Mouse (Mus musculus): ENCODE measurements at regions not wholly inside any gene's neighbourhood (a gene's known extent, or its start where the extent isn't known, plus 50 kb on each side); places are given as distances from the start of the nearest gene placed in this dataset.

DNA sequence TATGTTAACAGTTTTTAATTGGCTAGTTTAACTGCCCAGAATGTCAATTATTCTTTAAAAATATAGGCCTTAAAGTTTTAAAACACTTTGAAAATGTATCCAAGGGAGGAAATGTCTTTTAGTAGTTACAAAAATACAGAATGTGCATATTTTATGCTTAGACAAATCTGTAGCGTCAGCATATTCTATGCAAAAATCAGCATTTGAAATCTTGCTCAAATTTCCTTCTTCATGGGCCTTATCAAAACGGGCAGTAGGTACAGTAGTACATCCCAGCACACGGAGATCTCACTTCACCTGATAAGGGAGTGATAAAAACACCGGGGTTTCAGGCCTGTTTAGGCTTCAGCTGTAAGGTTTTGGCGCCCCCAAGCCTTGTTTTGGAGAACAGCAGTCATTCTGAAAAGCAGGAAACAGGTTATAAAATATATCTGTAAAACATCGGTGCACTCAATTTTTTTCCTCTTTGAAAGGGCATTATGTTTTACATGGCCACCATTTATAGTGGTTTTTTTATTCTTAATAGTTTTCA, 435.7 kb upstream of the Adgrl4 start:
- ATAC-seq (ENCODE audit: insufficient number of reproducible peaks, insufficient read depth, low FRiP score, low TSS enrichment, low read depth): no peak
- Histone ChIP-seq H3K9ac (no peak overlapping the region), H3K4me2 (no peak overlapping the region), H3K36me3 (no peaks in the 10 kb centered on the region), H3K9me3 (no peaks in the 10 kb centered on the region), H3K4me1 (no peaks in the 10 kb centered on the region), H3K27ac (no peak overlapping the region), H3K4me3 (no peak overlapping the region), H3K27me3 (no peaks in the 10 kb centered on the region)
- 28% methylated on average over 6 of the region's 6 CpGs for WGBS

DNA sequence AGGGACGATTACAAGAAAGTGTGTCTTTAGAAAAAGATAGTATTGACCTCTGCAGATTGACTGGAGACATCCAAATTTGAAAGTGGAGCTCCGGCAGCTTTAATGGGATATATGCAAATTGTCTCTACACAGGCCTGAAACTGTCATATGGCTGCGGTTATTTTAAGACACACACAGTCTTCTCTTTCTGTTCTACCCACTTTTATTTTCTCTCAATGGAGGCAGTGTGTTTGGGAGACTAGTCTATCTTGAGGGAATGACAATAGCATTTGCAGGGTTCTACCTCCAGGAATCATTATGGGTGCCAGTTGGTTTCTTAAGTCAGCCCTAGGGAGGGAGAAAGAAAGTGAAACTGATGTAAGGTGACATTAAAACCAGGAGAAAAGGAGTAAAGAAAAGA, 434.2 kb upstream of the Adgrl4 start:
- no peak overlapping the region for H3K4me3 ChIP-seq
- H3K27me3 ChIP-seq: no peaks in the 10 kb centered on the region
- H3K9me3 ChIP-seq: no peaks in the 10 kb centered on the region
- 78% methylated on average over 3 of the region's 3 CpGs for WGBS
- no peaks in the 10 kb centered on the region for H3K36me3 ChIP-seq
- ATAC-seq (ENCODE audit: insufficient number of reproducible peaks, insufficient read depth, low FRiP score, low TSS enrichment, low read depth): no peak
- no peak overlapping the region for H3K9ac ChIP-seq
- no peaks in the 10 kb centered on the region for H3K4me1 ChIP-seq
- no peak overlapping the region for H3K4me2 ChIP-seq
- no peak overlapping the region for H3K27ac ChIP-seq

DNA sequence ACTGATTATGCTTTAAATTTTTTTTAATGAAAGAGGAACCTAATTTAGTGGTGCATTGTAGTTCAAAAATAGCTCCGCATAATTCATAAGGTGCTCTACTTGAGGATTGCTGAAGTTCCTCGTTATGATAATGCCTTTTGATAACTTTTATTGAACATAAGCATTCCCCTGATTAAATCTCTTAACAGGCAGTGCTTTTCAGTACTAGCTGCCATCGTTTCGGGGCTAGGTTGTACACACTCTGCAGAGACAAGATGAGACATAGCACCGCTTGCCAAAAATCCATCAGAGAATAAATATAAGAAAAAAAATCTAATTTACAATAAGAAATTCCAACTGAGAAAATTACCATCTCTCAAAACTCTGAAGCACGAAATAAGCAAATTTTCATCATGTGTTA, 433.7 kb upstream of the Adgrl4 start:
- ATAC-seq (ENCODE audit: insufficient number of reproducible peaks, insufficient read depth, low FRiP score, low TSS enrichment, low read depth): no peak
- Histone ChIP-seq H3K4me2 (no peak overlapping the region), H3K9me3 (no peaks in the 10 kb centered on the region), H3K27me3 (no peaks in the 10 kb centered on the region), H3K9ac (no peak overlapping the region), H3K36me3 (no peaks in the 10 kb centered on the region), H3K27ac (no peak overlapping the region), H3K4me1 (no peaks in the 10 kb centered on the region), H3K4me3 (no peak overlapping the region)
- 75% methylated on average over 6 of the region's 6 CpGs for WGBS

DNA sequence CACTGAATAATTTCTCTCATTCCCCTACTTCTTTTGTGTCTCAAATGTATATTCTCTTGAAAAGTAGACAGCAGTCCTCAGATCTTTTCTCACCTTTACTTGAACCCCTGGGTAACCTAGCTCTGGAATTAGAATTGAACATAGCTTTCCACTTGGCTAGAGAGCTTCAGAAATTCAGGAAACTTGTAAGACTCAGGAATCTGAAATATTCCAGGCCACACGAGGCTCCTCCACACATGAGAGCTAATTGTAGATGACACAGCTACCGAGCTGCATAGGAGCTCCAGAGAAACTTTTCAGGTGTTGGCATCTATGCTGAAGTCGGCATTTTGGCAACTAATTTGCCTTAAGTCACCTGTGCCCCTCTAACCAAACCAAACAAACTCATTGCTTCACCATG, 417.7 kb upstream of the Adgrl4 start:
- H3K4me2 ChIP-seq: no peak overlapping the region
- H3K36me3 ChIP-seq: no peaks in the 10 kb centered on the region
- H3K27ac ChIP-seq: no peak overlapping the region
- H3K4me3 ChIP-seq: no peak overlapping the region
- ATAC-seq (ENCODE audit: insufficient number of reproducible peaks, insufficient read depth, low FRiP score, low TSS enrichment, low read depth): no peak
- H3K9ac ChIP-seq: no peak overlapping the region
- H3K9me3 ChIP-seq: no peaks in the 10 kb centered on the region
- H3K4me1 ChIP-seq: no peaks in the 10 kb centered on the region
- H3K27me3 ChIP-seq: no peaks in the 10 kb centered on the region
- 53% methylated on average over 3 of the region's 3 CpGs for WGBS

DNA sequence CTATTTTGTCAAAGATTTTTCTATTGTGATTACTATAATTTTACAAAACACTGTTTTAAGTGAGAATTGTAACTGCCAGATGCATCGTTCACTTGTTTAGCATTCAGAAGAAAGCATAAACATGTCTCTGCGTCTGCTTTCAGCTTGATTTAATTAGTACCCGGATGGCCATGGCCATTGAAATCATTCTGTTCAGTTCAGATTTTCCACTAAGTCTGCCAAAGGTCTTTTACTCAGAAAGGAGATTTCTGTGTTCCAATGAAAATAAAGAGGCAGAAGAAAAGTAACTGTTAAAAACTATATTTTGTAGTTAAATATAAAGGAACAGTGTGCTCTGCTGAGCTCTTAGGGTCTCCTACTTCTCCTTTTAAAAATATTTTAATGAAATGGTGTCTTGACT, 380.2 kb upstream of the Adgrl4 start:
- Histone ChIP-seq H3K4me3 (no peak overlapping the region), H3K27ac (no peak overlapping the region), H3K36me3 (no peaks in the 10 kb centered on the region), H3K9me3 (no peaks in the 10 kb centered on the region), H3K9ac (no peak overlapping the region), H3K4me2 (no peak overlapping the region), H3K27me3 (no peaks in the 10 kb centered on the region), H3K4me1 (no peaks in the 10 kb centered on the region)
- WGBS: 47% methylated on average over 3 of the region's 3 CpGs
- no peak for ATAC-seq (ENCODE audit: insufficient number of reproducible peaks, insufficient read depth, low FRiP score, low TSS enrichment, low read depth)

DNA sequence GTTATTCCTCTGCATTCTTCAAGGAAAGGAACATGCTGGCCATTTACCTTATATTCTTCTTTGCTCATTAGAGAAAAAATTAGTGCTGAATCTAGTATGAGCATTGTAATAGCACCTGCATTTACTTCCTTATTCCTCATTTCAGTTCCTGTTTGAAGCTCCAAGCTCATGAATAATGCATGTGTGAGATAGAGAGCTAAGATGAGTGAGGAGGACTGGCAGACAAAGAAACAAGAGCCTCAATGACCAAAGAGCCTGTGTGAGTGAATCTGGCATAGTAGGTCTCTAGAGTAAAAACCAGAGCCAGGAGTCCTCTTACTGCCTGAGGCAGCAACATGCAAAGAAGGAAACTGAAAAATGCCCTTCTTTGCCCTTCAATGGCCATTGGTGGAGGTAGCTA, 365.4 kb upstream of the Adgrl4 start:
- no peak overlapping the region for H3K9ac ChIP-seq
- no peak for ATAC-seq (ENCODE audit: insufficient number of reproducible peaks, insufficient read depth, low FRiP score, low TSS enrichment, low read depth)

DNA sequence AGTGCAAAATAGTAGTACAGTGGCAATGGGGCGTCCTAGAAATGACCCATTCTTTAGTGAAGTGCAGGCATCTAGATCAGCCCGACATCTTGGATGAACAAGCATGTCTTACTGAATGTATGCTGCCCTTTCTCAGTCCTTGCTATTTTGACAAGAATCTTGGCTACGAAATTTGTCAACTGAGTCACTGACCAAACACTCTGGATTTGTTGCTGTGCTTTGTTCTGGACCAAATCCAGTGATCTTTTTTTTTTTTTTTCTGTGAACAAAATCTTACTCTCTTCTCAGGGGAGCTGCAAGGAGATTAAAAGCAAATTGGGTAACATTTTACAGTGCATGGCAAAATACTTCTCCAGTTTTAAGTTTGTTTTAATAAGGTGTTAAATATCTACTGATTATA, 320.9 kb upstream of the Adgrl4 start:
- Histone ChIP-seq H3K4me1 (no peaks in the 10 kb centered on the region), H3K27ac (no peak overlapping the region), H3K27me3 (no peaks in the 10 kb centered on the region), H3K9me3 (no peaks in the 10 kb centered on the region), H3K4me2 (no peak overlapping the region), H3K36me3 (no peaks in the 10 kb centered on the region), H3K9ac (no peak overlapping the region), H3K4me3 (no peak overlapping the region)
- 85% methylated on average over 3 of the region's 3 CpGs for WGBS
- ATAC-seq (ENCODE audit: insufficient number of reproducible peaks, insufficient read depth, low FRiP score, low TSS enrichment, low read depth): no peak

More for the DNA sequence above, 365.4 kb upstream of the Adgrl4 start:
- Histone ChIP-seq H3K4me1 (no peaks in the 10 kb centered on the region), H3K27me3 (no peaks in the 10 kb centered on the region), H3K36me3 (no peaks in the 10 kb centered on the region), H3K9me3 (no peaks in the 10 kb centered on the region), H3K4me2 (no peak overlapping the region), H3K4me3 (no peak overlapping the region), H3K27ac (no peak overlapping the region)

DNA sequence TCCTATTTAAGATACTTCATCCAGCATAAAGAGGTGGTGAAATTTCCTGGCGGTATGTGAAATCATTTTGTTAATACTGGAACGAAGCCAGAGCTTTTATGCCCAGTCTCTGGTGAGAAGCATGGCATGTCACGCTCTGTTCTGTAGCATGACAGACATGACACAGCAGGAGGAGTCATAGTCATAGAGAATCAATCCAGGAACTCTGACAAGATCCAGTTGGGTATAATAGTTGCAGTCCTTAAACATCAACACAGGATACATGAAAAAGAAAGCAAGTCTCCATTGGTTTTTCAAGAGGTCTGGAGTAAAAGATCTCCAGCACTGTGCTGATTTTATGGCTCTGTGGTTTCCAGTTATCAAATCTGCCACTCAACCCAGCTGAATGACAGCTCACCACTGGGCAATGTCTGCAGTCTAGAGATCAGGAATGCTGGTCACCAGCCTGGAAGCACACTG, 320.1 kb upstream of the Adgrl4 start:
- H3K4me2 ChIP-seq: no peak overlapping the region
- H3K9ac ChIP-seq: no peak overlapping the region
- no peaks in the 10 kb centered on the region for H3K27me3 ChIP-seq
- no peaks in the 10 kb centered on the region for H3K36me3 ChIP-seq
- no peak for ATAC-seq (ENCODE audit: insufficient number of reproducible peaks, insufficient read depth, low FRiP score, low TSS enrichment, low read depth)
- WGBS: 70% methylated on average over 3 of the region's 3 CpGs
- no peaks in the 10 kb centered on the region for H3K9me3 ChIP-seq
- H3K4me1 ChIP-seq: no peaks in the 10 kb centered on the region
- no peak overlapping the region for H3K4me3 ChIP-seq
- no peak overlapping the region for H3K27ac ChIP-seq

DNA sequence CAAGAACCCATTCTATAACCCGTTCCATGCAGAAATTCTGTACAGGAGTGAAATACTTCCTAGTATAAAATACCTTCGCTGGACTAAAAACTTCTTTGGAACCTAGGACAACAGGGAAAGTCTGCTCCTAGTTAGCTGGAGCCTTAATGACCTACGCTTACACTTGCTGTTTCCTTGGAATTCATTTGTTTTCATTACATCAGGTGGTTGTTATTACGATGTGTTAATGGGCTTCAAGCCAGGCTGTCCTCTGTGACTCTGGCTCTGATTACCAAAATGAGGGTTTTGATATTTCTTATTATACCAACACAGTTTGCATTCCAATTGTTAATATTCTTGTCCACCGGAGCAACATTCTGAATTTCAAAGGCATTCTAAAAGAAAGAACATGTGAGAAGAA, 313.6 kb upstream of the Adgrl4 start:
- Histone ChIP-seq H3K9ac (no peak overlapping the region), H3K4me2 (no peak overlapping the region), H3K4me3 (no peak overlapping the region), H3K9me3 (no peaks in the 10 kb centered on the region), H3K27me3 (no peaks in the 10 kb centered on the region), H3K27ac (no peak overlapping the region), H3K4me1 (0 out of 2 replicates have a peak, but pooled peaks cover 4% of the 10 kb centered on the region), H3K36me3 (no peaks in the 10 kb centered on the region)
- ATAC-seq (ENCODE audit: insufficient number of reproducible peaks, insufficient read depth, low FRiP score, low TSS enrichment, low read depth): no peak
- 34% methylated on average over 5 of the region's 5 CpGs for WGBS

DNA sequence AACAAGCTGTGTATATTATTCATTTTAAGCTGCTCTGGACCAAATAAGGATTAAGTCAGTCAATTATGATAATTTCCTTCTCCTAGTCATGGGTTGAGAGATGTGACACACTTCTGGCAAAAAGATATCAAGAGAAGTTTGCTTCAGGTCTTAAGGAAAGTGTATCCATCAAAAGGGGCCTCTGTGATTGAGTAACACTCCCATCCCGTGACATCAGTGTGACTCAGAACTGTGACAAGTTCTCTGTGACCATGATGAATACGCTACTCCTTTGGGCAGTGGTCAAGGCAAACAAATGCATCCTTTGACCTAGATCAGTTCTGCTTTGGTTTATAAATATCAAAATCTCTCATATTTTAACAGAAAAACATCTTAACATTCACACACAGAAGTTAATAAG, 290.8 kb upstream of the Adgrl4 start:
- Histone ChIP-seq H3K9ac (no peak overlapping the region), H3K36me3 (no peaks in the 10 kb centered on the region), H3K27ac (no peak overlapping the region), H3K4me2 (no peak overlapping the region), H3K27me3 (no peaks in the 10 kb centered on the region), H3K9me3 (no peaks in the 10 kb centered on the region), H3K4me3 (no peak overlapping the region), H3K4me1 (no peaks in the 10 kb centered on the region)
- no peak for ATAC-seq (ENCODE audit: insufficient number of reproducible peaks, insufficient read depth, low FRiP score, low TSS enrichment, low read depth)
- 86% methylated on average over 2 of the region's 2 CpGs for WGBS

DNA sequence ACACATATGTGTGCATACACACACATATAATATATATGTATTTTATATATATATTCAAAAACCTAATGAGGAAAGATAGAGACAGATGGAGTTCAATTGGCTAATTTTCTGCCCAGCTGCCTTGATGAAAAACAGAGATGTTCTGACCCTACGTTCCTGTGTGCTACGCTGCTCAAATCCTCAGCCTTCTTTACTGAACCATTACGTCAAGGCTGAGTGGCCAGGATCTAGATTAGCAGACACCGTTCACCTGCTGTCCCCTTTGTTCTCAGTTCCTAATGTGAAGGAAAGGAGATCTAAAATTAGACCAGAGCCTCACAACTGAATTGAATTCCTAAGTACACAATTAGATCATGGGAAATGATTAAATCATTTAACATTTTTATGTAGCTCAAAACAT, 284.3 kb upstream of the Adgrl4 start:
- Histone ChIP-seq H3K4me1 (no peaks in the 10 kb centered on the region), H3K9ac (no peak overlapping the region), H3K4me3 (no peak overlapping the region), H3K27me3 (no peaks in the 10 kb centered on the region), H3K9me3 (no peaks in the 10 kb centered on the region), H3K27ac (no peak overlapping the region), H3K4me2 (no peak overlapping the region), H3K36me3 (no peaks in the 10 kb centered on the region)
- WGBS: 31% methylated on average over 4 of the region's 4 CpGs
- no peak for ATAC-seq (ENCODE audit: insufficient number of reproducible peaks, insufficient read depth, low FRiP score, low TSS enrichment, low read depth)

DNA sequence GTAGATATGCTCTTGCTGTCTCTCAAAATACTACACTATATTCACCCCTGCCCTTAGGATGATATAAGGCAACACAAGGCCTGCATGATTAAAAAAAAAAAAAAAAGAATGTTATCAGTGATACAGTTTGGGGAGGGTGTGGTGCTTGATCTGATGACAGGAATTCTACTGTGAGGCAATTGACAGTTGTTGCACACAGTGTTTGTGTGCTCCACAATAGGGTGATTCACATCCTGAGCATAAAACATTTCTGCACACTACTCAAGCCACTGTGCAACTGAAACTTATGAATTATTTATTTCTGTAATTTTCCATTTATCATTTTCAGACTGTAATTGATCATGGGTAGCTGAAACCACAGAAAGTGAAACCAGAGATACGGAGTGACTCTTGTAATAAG, 277.2 kb upstream of the Adgrl4 start:
- Histone ChIP-seq H3K4me2 (no peak overlapping the region), H3K36me3 (no peaks in the 10 kb centered on the region), H3K4me1 (no peaks in the 10 kb centered on the region), H3K9ac (no peak overlapping the region), H3K9me3 (no peaks in the 10 kb centered on the region), H3K4me3 (no peak overlapping the region), H3K27ac (no peak overlapping the region), H3K27me3 (no peaks in the 10 kb centered on the region)
- no peak for ATAC-seq (ENCODE audit: insufficient number of reproducible peaks, insufficient read depth, low FRiP score, low TSS enrichment, low read depth)
- WGBS: 72% methylated on average over 1 of the region's 1 CpGs

DNA sequence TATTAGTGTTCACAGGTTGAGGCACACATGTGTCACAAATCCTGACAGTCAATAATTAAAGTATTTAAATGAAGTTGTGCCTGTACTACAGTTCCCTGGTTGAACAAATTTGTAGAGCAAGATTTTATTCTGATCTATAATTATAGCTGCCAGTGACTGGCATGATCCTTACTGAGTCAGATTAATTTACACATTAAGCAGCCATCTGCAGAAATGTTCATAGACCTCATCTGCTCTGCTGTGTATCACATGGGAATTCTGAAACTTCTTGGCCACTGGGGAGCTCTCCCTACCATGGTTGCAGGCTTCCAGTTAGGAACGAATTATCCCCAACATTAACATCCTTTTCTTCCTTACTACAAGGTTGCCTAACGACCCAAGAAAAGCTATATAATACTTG, 255.6 kb upstream of the Adgrl4 start:
- WGBS: 69% methylated on average over 2 of the region's 2 CpGs
- H3K36me3 ChIP-seq: no peaks in the 10 kb centered on the region
- no peak overlapping the region for H3K4me2 ChIP-seq
- no peaks in the 10 kb centered on the region for H3K4me1 ChIP-seq
- no peak overlapping the region for H3K9ac ChIP-seq
- ATAC-seq (ENCODE audit: insufficient number of reproducible peaks, insufficient read depth, low FRiP score, low TSS enrichment, low read depth): no peak
- H3K4me3 ChIP-seq: no peak overlapping the region
- no peaks in the 10 kb centered on the region for H3K27me3 ChIP-seq
- no peak overlapping the region for H3K27ac ChIP-seq
- no peaks in the 10 kb centered on the region for H3K9me3 ChIP-seq

All from embryonic facial prominence, embryonic 13.5 days (tissue).